Mouse (Mus musculus) mesoderm, embryonic 11.5 days (tissue): ENCODE measurements around the gene Phactr4.

Experiments used
- DNase-seq: peaks from one replicate; pipeline ENCODE4 v3.0.0-alpha.2; 2012; ENCODE audit warnings: low read depth, low spot score

Phactr4 gene

DNA sequence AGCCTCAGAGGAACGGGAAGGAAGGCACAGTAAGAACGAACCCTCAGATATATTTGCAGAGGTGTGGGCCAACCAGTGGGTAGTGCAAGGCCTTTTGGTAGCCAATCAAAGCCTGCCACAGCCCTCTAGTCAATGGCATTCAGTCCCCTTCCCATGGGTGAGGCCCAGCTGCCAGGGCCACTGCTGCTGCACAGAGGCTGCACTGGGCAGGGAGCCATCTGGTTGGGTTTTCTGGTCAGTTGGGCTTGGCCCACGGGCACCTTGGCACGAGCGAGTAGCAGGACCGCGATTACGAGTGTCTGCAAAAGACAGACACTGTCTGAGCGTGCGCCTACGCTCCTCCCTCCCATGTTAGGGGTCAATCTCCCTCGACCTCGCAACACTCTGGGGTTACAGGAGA lies 83.3 kb downstream of the Phactr4 start:
- no peak for DNase-seq

DNA sequence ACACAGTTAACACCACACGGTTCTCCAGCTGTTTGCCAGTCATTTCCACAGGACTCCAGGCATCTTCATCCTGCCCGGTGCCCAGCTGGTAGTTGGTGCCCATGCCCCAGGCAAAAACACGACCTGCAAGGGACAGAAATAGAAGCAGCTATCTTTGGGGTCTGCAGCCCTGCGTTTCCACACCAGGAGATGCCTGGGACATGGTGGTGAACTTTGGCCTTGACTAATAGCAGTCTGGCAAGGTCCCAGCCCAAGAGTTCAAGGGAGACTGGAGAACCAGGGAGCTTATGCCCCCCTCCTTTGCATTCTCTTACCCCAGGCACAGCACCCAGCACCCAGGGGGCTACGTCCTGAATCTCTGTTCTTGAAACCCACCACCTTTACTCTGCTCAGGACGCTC lies 89.4 kb downstream of the Phactr4 start:
- DNase-seq: no peak

DNA sequence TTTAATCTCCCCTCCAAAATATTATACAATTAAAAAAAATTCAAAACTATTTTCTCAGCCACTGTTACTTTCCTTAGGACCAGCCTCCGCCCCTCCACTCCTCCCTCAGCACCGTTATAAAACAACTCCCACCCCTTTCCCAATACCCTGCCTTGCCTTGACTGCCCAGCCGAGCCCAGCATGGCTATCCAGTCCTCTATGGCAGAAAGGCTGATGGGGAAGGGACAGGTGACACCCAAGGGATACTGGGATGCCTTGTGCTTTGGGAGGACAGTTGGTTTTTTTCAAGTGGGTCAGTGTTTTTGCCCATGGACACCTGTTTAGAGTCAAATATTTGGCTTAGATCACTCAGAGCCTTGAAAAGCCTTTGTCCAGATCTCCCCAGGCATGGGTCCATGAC lies 90.3 kb downstream of the Phactr4 start:
- no peak for DNase-seq

DNA sequence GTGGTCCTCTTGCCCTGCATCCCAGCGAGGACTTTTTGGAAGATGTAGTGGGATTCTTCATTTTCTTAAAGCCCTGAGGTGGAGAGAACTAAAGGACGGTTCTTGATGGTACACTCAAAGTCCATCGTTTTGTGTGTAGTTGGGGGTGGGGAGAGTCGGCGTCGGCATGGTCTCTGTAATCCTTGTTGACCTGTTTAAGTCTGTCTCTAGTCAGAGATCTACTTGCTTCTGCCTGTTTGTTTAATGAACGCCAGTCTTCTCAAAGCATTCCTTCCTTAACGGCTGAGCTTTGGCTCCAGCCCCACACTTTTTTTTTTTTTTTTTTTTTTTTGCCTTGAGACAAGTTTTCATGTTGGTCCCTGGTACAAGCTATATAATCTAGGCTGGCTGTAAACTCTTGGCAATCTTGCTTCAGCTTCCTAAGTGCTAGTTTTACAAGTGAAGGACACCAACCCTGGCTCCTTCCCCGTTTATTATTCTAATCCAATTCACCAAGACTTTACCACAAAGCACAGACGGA lies 92.4 kb downstream of the Phactr4 start:
- DNase-seq: no peak

DNA sequence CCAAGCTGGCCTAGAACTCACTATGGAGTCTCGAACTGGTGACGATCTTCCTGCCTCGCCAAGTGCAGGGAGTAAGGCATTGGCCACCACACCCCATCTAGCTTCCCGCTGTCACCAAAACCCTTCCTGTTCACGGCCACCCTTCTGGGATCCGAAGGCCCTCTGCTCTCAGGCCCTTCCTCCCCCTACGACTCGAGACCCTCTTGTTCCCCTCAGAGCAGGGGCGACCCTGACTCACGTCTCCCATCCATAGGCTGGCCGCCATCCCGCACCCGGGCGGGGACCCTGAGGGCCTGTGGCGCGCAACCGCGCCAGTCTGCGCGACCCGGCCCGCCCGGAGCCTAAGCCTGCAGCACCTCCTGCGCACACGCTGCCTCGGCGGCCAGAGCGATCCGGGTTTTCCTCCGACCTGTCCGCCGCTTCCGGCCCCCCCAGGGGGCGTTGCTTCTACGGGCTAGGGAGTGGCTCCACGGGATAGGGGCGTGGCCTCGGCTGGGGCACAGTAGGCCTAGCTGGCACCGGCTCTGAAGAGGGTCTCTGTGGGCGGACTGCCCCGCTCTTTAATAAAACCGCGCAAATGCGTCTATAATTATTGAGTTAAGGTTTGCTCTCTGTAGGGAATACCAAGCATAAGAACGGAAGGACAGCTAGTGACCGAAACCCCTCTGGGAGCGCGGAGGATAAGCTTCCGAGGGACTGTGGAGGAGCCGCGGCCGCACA lies 93.0 kb downstream of the Phactr4 start, which contains the start of gene Trnau1ap:
Gene Trnau1ap (minus strand): TSS at position 424 of the 720 bp plus-strand sequence.
- peak; percentile 96 for DNase-seq

DNA sequence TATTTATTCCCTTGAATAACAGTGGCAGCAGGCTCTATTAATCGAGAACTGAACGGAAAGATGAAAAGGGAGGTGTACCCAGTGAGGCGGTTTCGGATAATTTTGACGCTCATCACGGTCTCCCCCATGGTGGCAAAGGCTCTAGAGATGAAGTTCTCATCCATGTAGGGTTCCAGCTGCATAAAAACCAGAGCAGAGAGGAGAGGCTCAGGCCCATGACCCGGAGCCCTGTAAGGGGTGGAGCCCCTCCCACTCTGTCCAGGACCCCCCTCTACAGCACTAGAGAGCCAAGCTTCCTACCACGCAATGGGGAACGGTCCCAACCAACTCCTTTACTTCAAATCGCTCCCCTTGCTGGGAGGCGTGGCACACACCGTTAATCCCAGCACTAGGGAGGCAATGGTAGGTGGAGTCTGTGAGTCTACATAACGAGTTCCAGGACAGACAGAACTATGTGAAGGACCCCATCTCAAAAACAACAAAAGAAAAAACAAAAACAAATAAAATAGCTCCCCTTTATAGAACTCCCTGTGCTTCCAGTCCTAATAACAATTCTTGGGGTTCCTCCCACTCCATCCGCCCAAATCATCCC lies 93.8 kb downstream of the Phactr4 start:
- DNase-seq: no peak

DNA sequence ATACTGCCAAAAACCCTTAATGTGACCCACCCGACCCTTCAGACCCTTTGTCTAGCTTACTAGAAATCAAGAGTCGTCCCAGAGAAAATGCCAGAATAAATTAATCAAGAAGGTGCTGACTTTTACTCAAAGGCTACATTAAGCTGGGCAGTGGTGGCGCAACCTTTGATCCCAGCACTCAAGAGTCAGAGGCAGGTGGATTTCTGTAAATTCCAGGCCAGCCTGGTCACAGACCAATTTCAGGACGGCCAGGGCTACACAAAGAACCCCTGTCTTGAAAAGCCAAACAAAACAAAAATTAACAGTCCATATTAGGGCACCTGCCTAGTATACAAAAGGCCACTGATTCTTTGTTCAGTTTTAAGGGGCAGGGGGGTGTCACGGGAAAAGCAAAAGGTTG lies 95.8 kb downstream of the Phactr4 start:
- DNase-seq: no peak

DNA sequence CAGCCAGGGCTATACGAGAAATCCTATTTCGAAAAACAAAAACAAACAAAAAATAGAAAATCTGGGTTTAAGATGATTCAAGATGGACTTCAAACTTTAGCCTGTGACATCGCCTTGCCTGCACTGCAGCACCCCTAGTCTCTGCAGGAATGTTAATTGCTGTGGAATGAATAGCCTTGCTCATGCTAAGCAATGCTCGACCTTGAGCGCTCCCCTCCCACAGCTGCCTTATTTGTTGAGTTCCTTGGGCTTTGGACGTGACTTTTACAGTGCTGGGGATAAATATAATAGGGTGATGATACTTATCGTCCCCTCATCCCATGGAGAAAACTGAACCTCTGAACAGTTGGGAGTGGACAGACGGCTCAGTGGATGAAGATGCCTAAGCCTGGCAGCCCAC lies 106.6 kb downstream of the Phactr4 start:
- DNase-seq: no peak

DNA sequence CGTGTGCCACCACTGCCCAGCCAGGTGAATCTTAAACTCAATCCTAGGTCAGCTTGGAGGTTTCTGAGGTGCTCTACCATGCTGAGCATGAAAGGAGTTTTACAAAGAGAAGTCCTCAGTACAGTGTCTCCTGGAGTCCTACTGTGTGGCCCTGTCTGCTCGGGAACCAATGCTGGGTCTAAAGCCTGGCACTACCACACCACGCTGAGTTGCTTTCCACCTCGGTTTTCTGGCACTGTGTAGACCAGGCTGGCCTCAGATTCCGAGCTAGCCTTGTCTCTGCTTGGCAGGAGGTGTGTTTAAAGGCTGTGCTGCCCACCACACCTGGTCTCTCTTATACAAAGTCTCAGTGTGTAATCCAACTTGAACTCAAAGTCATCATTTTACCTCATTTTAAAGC lies 109.7 kb downstream of the Phactr4 start:
- DNase-seq: no peak

DNA sequence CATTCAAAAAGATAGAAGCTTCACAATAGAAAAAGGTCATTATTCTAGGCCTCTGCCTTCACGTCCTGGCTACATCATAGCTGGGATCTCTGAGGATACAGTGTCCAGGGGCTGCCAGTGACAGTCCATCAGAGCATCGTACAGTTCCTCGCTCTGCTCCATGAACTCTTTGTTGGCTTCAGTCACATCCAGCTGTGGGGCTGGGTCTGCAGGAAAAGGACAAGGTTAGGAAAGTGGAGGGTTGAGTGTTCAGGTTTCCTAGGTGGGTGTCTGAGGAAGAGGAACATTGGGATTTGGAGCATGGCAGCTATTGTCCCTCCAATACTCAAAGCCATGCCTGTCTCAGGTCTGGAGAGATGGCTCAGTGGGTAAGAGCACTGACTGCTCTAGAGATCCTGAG lies 110.5 kb downstream of the Phactr4 start:
- DNase-seq: no peak

DNA sequence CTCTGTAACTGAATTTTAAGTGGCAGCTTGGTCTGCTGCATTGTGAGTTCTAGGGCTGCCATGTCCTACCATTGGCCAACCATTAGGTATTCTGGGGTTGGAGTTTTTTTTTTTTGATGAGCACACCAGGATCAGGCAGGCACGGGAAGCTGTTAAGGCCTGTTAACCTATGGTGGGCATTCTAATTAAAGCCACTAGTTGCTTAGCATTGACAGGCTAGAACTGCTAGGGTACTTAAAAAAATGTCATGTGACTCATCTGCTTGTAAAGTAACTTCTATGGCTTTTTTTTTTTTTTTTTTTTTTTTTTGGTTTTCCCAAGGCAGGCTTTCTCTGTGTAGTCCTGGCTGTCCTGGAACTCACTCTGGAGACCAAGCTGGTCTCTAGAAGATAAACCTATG lies 111.1 kb downstream of the Phactr4 start:
- DNase-seq: no peak

DNA sequence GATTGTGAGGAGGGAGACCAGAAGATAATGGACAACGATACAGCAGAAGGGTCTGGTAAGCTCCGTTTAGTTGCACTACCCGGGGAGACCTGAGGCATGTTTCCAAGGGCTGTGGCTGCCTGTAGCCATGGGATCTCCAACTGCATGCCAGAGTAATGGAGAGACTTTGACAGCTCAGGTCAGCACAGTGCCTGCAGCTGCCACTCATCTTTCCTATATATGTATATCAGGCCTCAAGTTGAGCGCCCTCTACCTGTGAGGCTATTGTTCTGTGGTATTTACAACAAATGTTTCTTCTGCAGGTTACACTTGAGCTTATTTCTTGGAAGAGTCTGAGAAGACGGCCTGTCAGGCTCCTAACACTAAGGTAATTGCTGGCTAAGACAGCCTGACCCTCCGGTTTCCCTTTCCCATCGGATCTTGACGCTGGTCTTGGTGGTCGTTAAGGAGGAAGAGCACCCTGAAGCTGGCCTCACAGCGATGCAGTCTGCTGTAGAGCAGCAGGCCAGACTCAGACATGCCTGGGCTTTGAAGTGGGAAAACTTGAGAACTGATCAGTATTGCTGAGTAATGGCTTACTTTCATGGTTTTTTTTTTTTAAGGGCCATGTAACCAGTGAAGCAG lies 112.3 kb downstream of the Phactr4 start:
- DNase-seq: no peak

DNA sequence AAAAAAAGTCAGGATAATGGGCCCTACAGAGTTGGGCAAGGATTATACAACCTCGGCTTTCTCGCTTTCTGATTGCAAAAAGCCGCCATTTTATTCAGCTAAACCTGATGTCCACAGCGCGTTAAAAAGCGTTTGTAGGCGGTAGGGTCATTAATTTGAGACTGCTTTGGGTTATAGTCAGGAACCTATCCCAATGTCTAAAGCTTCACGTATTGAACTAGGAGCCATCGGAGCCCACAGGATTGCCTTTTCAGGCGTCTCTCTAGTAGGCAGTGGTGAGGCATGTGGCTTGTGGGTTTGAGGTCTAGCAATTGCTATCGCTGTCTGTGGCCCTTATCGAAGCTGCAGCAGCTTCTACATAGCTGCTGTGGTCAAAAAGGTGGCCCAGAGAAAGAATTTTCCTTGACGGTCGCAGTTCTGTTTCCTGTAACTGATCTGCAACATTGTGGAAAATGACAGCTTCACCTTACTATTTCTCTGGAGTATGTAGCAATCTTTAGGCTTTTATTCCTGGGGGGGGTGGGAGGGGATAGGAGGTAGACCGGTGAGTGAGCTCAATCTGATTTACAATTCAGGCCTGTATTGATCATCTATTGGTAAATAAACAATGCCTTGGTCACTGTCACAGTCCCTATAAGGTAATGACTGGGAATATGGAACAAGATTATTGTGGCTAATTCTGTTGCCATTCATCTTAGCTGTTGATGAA lies 113.0 kb downstream of the Phactr4 start:
- DNase-seq: no peak

DNA sequence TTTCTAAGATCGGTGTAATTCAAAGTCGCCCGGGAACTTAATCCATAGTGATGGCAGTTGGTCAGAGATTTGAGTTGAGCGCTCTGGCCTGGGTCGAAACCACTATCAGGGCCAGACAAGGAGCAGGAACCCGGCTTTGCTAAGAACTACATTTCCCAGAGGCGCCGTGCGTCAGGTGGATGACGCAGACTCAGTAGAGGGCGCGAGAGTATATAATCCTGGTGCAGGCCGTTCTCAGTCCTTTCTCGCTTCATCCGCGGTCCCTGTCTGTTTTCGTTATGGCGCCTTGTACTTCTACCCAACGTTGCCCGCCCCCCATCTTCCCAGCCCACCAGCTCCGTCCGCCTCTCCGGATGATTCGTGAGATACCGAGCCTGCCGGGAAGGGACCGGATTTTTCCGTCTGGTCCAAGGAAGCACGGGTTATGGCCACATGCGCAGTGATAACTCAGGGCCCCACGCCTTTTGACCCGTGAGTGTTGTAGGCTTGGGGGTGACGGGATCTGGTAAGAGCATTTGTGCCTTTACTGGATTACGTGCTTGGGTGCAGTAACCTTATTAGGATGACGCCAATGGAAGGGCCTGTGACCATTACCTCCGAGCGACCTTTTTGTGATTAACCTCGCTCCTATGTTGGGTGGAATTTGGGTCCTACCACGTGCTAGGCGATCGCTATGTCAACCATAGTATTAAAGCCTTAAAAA lies 113.7 kb downstream of the Phactr4 start:
- DNase-seq: peak; percentile 94

DNA sequence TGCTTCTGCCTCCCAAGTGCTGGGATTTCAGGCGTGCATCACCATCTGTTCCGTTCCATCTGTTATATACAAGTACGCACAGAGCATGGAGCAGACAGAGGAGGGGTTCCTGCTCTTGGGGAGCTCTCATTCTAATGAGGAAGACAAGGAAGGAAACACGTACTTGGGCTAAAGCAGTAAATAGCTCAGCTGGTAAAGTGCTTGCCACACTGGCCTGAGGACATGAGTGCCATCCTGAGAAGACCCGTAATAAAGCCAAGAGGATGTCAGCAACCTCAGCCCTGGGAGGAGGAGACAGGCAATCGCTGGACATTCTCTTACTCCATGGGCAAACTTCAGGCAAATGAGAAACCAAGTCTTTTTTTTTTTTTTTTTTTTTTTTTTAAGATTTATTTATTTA lies 116.3 kb downstream of the Phactr4 start:
- DNase-seq: no peak
